Mouse (Mus musculus): ENCODE results near the gene Cmpk2.

- TF ChIP-seq POLR2A (IDR thresholded peaks at IDR 0.05; ENCODE audit: control insufficient read depth, extremely low read depth, insufficient read depth, low read length, poor library complexity) (no peak), CTCF (IDR thresholded peaks at IDR 0.05; ENCODE audit: borderline replicate concordance, control insufficient read depth, extremely low read depth, insufficient read depth, low read length, poor library complexity) (no peak)
Observed at GRCm38 (mm10) chr12:26471376-26471775, 2.4 kb downstream of the Cmpk2 start.
